Mouse (Mus musculus) C2C12 (cell line): ENCODE measurements around the gene Ficd. TPM values are rescaled to one million over a fixed set of nuclear protein-coding genes. Genes with fewer than 3 reads are reported as not detected.

Experiments used
- H3K27me3 ChIP-seq: one replicate; pipeline ENCODE4 v1.6.1; 2011; ENCODE audit not compliant: control insufficient read depth, insufficient read depth, insufficient read length
- H3K36me3 ChIP-seq: one replicate; pipeline ENCODE4 v1.6.1; 2011; ENCODE audit not compliant: control insufficient read depth, insufficient read depth
- H3K4me3 ChIP-seq: one replicate; pipeline ENCODE4 v1.5.1; 2011; ENCODE audit warnings: mild to moderate bottlenecking, control low read depth; ENCODE audit not compliant: poor library complexity, insufficient read depth, severe bottlenecking
- H3K79me2 ChIP-seq: one replicate; pipeline ENCODE4 v1.6.1; 2011; ENCODE audit not compliant: control insufficient read depth, insufficient read depth
- H3K79me3 ChIP-seq: one replicate; pipeline ENCODE4 v1.6.1; 2011; ENCODE audit warnings: low read depth, control low read depth
- H3ac ChIP-seq: one replicate; pipeline ENCODE3; 2011; ENCODE audit warnings: low read depth; ENCODE audit not compliant: control insufficient read depth, insufficient read length
- CEBPB ChIP-seq: IDR thresholded peaks from one replicate; pipeline ENCODE4 v1.6.1; 2011; ENCODE audit warnings: low read depth, mild to moderate bottlenecking, control low read depth, moderate library complexity
- CTCF ChIP-seq: IDR thresholded peaks from one replicate; pipeline ENCODE4 v1.5.1; 2011; ENCODE audit not compliant: control insufficient read depth, insufficient read depth, insufficient read length
- FOSL1 ChIP-seq: IDR thresholded peaks from one replicate; pipeline ENCODE4 v1.8.0; 2011; ENCODE audit warnings: mild to moderate bottlenecking, low read length; ENCODE audit not compliant: poor library complexity, insufficient read depth, severe bottlenecking
- MAX ChIP-seq: IDR thresholded peaks from one replicate; pipeline ENCODE4 v1.6.1; 2011; ENCODE audit warnings: mild to moderate bottlenecking, control low read depth
- MYOD1 ChIP-seq: IDR thresholded peaks from one replicate; pipeline ENCODE4 v1.6.1; 2011; ENCODE audit warnings: low read depth; ENCODE audit not compliant: control insufficient read depth, insufficient read length
- MYOG ChIP-seq: IDR thresholded peaks from one replicate; pipeline ENCODE4 v1.6.1; 2011; ENCODE audit not compliant: control insufficient read depth, insufficient read length; ENCODE audit errors: extremely low read depth
- USF1 ChIP-seq: IDR thresholded peaks from one replicate; pipeline ENCODE4 v1.6.1; 2011; ENCODE audit warnings: low read depth, mild to moderate bottlenecking, control low read depth, moderate library complexity
- polyA plus RNA-seq: library from polyadenylated mRNA; unstranded; fragments of >200 nt; fragmentation: generic; extraction: Trizol; gene quantifications from one replicate; pipeline ENCODE4 v1.2.1, GENCODE M21; 2012; ENCODE audit warnings: missing spikeins

Ficd gene
- polyA plus RNA-seq, 1 experiment, result 2.6 TPM

- H3K27me3 ChIP-seq, result peaks cover 41% of the 10 kb centered on the region
- H3K79me3 ChIP-seq, result no peaks in the 10 kb centered on the region
- H3K79me2 ChIP-seq, result no peaks in the 10 kb centered on the region
- no peak overlapping the region for H3ac ChIP-seq
- TF ChIP-seq MYOG, result no peak
- TF ChIP-seq USF1, result no peak
- no peak for TF ChIP-seq CEBPB
- no peak for TF ChIP-seq MAX
- TF ChIP-seq MYOD1, result no peak
- H3K4me3 ChIP-seq, result no peak overlapping the region
- no peaks in the 10 kb centered on the region for H3K36me3 ChIP-seq
These were observed 8.4 kb upstream of the Ficd start for GRCm38 (mm10) chr5:113727238-113727637.

- H3ac ChIP-seq, result no peak overlapping the region
- no peaks in the 10 kb centered on the region for H3K79me2 ChIP-seq
- no peak overlapping the region for H3K4me3 ChIP-seq
- peaks cover 41% of the 10 kb centered on the region for H3K27me3 ChIP-seq
- no peak for TF ChIP-seq MAX
- H3K79me3 ChIP-seq, result no peaks in the 10 kb centered on the region
- H3K36me3 ChIP-seq, result no peaks in the 10 kb centered on the region
These were observed 7.6 kb upstream of the Ficd start for GRCm38 (mm10) chr5:113728011-113728410.

- TF ChIP-seq USF1 (no peak), CTCF (no peak), FOSL1 (no peak), MYOG (no peak)
These were observed 6.9 kb upstream of the Ficd start for GRCm38 (mm10) chr5:113728691-113729090.

GRCm38 (mm10) chr5:113730641-113731121, 4.9 kb upstream of the Ficd start:
- H3K27me3 ChIP-seq, result peaks cover 37% of the 10 kb centered on the region
- H3K79me2 ChIP-seq, result no peaks in the 10 kb centered on the region
- H3K36me3 ChIP-seq, result no peaks in the 10 kb centered on the region
- H3ac ChIP-seq, result no peak overlapping the region
- no peak overlapping the region for H3K4me3 ChIP-seq
- TF ChIP-seq FOSL1 (no peak), CTCF (no peak), MYOD1 (no peak), USF1 (no peak), MAX (no peak), CEBPB (no peak), MYOG (no peak)
- no peaks in the 10 kb centered on the region for H3K79me3 ChIP-seq

More at GRCm38 (mm10) chr5:113728691-113729090, 6.9 kb upstream of the Ficd start:
- no peaks in the 10 kb centered on the region for H3K79me3 ChIP-seq
- H3K79me2 ChIP-seq, result no peaks in the 10 kb centered on the region
- no peak overlapping the region for H3ac ChIP-seq
- H3K4me3 ChIP-seq, result no peak overlapping the region
- no peaks in the 10 kb centered on the region for H3K36me3 ChIP-seq
- H3K27me3 ChIP-seq, result peaks cover 41% of the 10 kb centered on the region

GRCm38 (mm10) chr5:113731174-113731573, 4.4 kb upstream of the Ficd start:
- no peaks in the 10 kb centered on the region for H3K36me3 ChIP-seq
- H3ac ChIP-seq, result no peak overlapping the region
- H3K27me3 ChIP-seq, result peaks cover 34% of the 10 kb centered on the region
- H3K4me3 ChIP-seq, result no peak overlapping the region
- TF ChIP-seq USF1, result no peak
- no peak for TF ChIP-seq MAX
- TF ChIP-seq CEBPB, result no peak
- no peak for TF ChIP-seq FOSL1
- TF ChIP-seq MYOD1, result no peak
- TF ChIP-seq CTCF, result no peak
- no peak for TF ChIP-seq MYOG
- no peaks in the 10 kb centered on the region for H3K79me2 ChIP-seq
- H3K79me3 ChIP-seq, result no peaks in the 10 kb centered on the region

GRCm38 (mm10) chr5:113732182-113732581, 3.4 kb upstream of the Ficd start:
- no peak overlapping the region for H3ac ChIP-seq
- H3K4me3 ChIP-seq, result no peak overlapping the region
- no peaks in the 10 kb centered on the region for H3K36me3 ChIP-seq
- peaks cover 24% of the 10 kb centered on the region for H3K27me3 ChIP-seq
- no peaks in the 10 kb centered on the region for H3K79me3 ChIP-seq
- TF ChIP-seq MAX (no peak), CTCF (peak; percentile 55), MYOD1 (no peak), USF1 (no peak), CEBPB (no peak), FOSL1 (no peak), MYOG (no peak)
- no peaks in the 10 kb centered on the region for H3K79me2 ChIP-seq
